Mouse (Mus musculus): ENCODE measurements at regions not wholly inside any gene's neighbourhood (a gene's known extent, or its start where the extent isn't known, plus 50 kb on each side); places are given as distances from the start of the nearest gene placed in this dataset.

DNA sequence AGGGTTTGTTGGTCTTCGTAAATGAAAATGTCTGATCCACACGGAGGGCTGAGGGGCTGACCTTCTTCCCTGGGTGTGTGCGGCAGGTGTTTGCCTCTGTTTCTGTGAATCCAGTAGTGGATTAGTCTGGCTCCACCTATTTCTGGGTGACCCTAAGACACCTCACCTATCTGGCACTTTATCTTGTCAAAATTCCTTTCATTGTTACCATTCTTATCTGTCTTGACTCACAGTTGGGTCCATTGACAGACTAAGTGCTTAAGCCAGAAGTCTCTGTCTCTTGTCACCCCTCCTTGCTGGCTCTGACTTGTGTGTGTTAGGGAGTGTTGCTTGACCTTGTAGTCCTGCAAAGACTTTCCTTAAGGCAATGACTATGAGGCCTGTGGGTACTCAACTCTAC, 178.1 kb downstream of the Gm19410 start:
- 59% methylated on average over 3 of the region's 3 CpGs for WGBS (ENCODE audit: insufficient replicate concordance)
- Histone ChIP-seq H3K27me3 (ENCODE audit: control insufficient read depth, insufficient read depth, low read length) (no peaks in the 10 kb centered on the region), H3K27ac (no peak overlapping the region), H3K4me3 (ENCODE audit: insufficient read depth in 1 of 2, low read depth in 2 of 2, low read length in 2 of 2) (no peak overlapping the region), H3K4me1 (replicated peaks; ENCODE audit: control insufficient read depth in 2 of 2, insufficient read depth in 2 of 2, low read length in 1 of 2) (no peaks in the 10 kb centered on the region), H3K36me3 (replicated peaks; ENCODE audit: control insufficient read depth, insufficient read depth, low read depth) (no peaks in the 10 kb centered on the region), H3K9me3 (ENCODE audit: control insufficient read depth, low read length) (no peaks in the 10 kb centered on the region), H3K9ac (replicated peaks) (no peak overlapping the region), H3K4me2 (ENCODE audit: low read depth) (no peak overlapping the region)
- DNase-seq (ENCODE audit: low read depth in 3 of 3, low spot score in 3 of 3) (no peak), ATAC-seq (ENCODE audit: insufficient read depth) (no peak)
- TF ChIP-seq EP300 (IDR thresholded peaks at IDR 0.05; ENCODE audit: low read depth), result no peak
- no peak for TF ChIP-seq CTCF (IDR thresholded peaks at IDR 0.05; ENCODE audit: low read depth)

DNA sequence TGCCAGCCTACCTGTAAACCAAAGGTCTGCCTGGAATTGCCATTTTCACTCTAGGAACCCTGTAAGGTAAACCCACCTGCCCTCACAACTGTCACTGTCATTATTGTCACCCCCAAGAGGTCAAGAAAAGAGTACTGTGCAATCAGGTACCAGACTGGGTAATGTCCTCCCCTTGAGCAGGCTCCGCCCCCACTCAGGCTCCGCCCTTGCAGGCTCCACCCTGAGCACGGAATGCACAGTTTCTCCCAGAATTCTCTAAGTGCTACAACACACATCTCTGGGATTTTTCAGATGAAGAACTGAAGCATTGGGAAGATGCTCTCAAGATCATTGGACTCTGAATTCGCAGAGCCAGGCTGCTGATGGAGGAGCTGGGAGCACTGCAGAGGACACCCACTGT, 178.9 kb downstream of the Gm19410 start:
- H3K9ac ChIP-seq (replicated peaks), result no peak overlapping the region
- TF ChIP-seq EP300 (IDR thresholded peaks at IDR 0.05; ENCODE audit: low read depth), result no peak
- no peak for TF ChIP-seq CTCF (IDR thresholded peaks at IDR 0.05; ENCODE audit: low read depth)
- DNase-seq (ENCODE audit: low read depth in 3 of 3, low spot score in 3 of 3) (no peak), ATAC-seq (ENCODE audit: insufficient read depth) (no peak)
- H3K4me3 ChIP-seq (ENCODE audit: insufficient read depth in 1 of 2, low read depth in 2 of 2, low read length in 2 of 2), result no peak overlapping the region
- no peaks in the 10 kb centered on the region for H3K27me3 ChIP-seq (ENCODE audit: control insufficient read depth, insufficient read depth, low read length)
- no peaks in the 10 kb centered on the region for H3K36me3 ChIP-seq (replicated peaks; ENCODE audit: control insufficient read depth, insufficient read depth, low read depth)
- H3K27ac ChIP-seq, result no peak overlapping the region
- H3K4me1 ChIP-seq (replicated peaks; ENCODE audit: control insufficient read depth in 2 of 2, insufficient read depth in 2 of 2, low read length in 1 of 2), result no peaks in the 10 kb centered on the region
- H3K4me2 ChIP-seq (ENCODE audit: low read depth), result no peak overlapping the region
- 72% methylated on average over 4 of the region's 4 CpGs for WGBS (ENCODE audit: insufficient replicate concordance)
- H3K9me3 ChIP-seq (ENCODE audit: control insufficient read depth, low read length), result no peaks in the 10 kb centered on the region

DNA sequence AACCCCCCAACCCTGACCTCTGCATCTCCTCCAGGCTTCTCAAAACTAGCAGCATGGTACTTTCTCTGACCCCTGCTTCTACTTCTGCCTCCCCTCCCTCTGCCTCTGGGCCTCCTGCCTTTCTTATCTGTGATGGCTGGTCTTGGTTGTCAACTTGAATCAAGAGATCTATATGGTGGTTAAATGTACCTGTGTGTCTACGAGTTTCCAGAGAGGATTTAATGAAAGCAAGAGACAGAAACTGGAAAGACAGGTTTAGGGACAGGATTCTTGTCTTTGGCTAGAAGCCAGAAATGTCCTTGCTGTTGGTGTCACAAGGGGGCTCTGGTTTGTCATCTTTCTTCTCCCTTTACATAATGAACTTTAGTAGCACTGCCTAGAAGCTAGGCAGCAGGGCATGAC, 180.9 kb downstream of the Gm19410 start:
- ATAC-seq (ENCODE audit: insufficient read depth), result no peak
- Histone ChIP-seq H3K36me3 (replicated peaks; ENCODE audit: control insufficient read depth, insufficient read depth, low read depth) (no peaks in the 10 kb centered on the region), H3K4me2 (ENCODE audit: low read depth) (no peak overlapping the region), H3K27ac (no peak overlapping the region), H3K4me1 (replicated peaks; ENCODE audit: control insufficient read depth in 2 of 2, insufficient read depth in 2 of 2, low read length in 1 of 2) (no peaks in the 10 kb centered on the region), H3K27me3 (ENCODE audit: control insufficient read depth, insufficient read depth, low read length) (no peaks in the 10 kb centered on the region), H3K4me3 (ENCODE audit: insufficient read depth in 1 of 2, low read depth in 2 of 2, low read length in 2 of 2) (no peak overlapping the region), H3K9me3 (ENCODE audit: control insufficient read depth, low read length) (no peaks in the 10 kb centered on the region), H3K9ac (replicated peaks) (no peak overlapping the region)
- WGBS (ENCODE audit: insufficient replicate concordance), result 21% methylated on average over 1 of the region's 1 CpGs
- no peak for DNase-seq (ENCODE audit: low read depth in 3 of 3, low spot score in 3 of 3)
- TF ChIP-seq EP300 (IDR thresholded peaks at IDR 0.05; ENCODE audit: low read depth) (no peak), CTCF (IDR thresholded peaks at IDR 0.05; ENCODE audit: low read depth) (no peak)

DNA sequence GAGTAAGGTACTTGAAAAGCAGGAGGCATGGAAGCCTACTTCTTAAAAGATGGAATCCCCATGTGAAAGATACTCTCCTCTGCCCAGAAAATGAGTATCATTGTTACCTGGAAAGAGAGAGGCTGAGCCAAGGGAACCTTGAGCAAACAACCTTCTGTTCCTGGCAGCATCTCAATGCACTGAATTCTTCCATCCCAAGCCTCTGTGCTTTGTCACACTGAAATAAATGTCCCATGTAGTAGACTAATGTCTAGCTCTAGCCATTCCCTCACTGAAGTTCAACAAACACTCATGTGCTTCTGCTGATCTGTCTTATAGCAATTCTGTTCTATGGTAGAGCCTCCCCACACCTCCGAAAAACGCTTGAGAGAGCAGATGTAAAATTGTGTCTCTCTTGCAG, 182.6 kb downstream of the Gm19410 start:
- H3K9me3 ChIP-seq (ENCODE audit: control insufficient read depth, low read length), result no peaks in the 10 kb centered on the region
- H3K4me2 ChIP-seq (ENCODE audit: low read depth), result no peak overlapping the region
- 64% methylated on average over 2 of the region's 2 CpGs for WGBS (ENCODE audit: insufficient replicate concordance)
- ATAC-seq (ENCODE audit: insufficient read depth) (no peak), DNase-seq (ENCODE audit: low read depth in 3 of 3, low spot score in 3 of 3) (no peak)
- H3K36me3 ChIP-seq (replicated peaks; ENCODE audit: control insufficient read depth, insufficient read depth, low read depth), result no peaks in the 10 kb centered on the region
- H3K27me3 ChIP-seq (ENCODE audit: control insufficient read depth, insufficient read depth, low read length), result no peaks in the 10 kb centered on the region
- no peak overlapping the region for H3K27ac ChIP-seq
- no peak overlapping the region for H3K4me3 ChIP-seq (ENCODE audit: insufficient read depth in 1 of 2, low read depth in 2 of 2, low read length in 2 of 2)
- TF ChIP-seq EP300 (IDR thresholded peaks at IDR 0.05; ENCODE audit: low read depth) (no peak), CTCF (IDR thresholded peaks at IDR 0.05; ENCODE audit: low read depth) (no peak)
- H3K4me1 ChIP-seq (replicated peaks; ENCODE audit: control insufficient read depth in 2 of 2, insufficient read depth in 2 of 2, low read length in 1 of 2), result no peaks in the 10 kb centered on the region
- H3K9ac ChIP-seq (replicated peaks), result no peak overlapping the region

DNA sequence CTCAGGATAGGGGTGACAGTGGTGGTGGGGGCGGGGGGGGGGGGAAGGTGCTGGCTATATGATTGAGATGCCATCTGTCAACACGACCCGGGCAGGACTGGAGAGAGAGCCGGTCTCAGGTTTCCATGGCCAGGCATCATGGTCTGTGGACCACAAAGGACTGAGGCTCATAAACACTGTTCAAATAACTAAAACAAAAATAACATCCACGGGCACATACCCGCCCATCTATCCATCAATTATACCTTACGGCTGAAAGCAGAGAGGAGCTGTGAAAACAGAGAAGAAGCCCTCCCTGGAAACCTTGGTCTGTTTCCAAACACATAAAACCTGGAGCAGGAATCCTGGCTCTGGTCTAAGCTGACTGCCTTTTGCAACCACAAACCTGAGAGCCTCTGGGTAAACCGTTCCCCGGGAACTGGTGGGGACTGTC, 183.2 kb downstream of the Gm19410 start:
- no peak overlapping the region for H3K27ac ChIP-seq
- TF ChIP-seq EP300 (IDR thresholded peaks at IDR 0.05; ENCODE audit: low read depth) (no peak), CTCF (IDR thresholded peaks at IDR 0.05; ENCODE audit: low read depth) (no peak)
- no peak for ATAC-seq (ENCODE audit: insufficient read depth)
- no peaks in the 10 kb centered on the region for H3K36me3 ChIP-seq (replicated peaks; ENCODE audit: control insufficient read depth, insufficient read depth, low read depth)
- WGBS (ENCODE audit: insufficient replicate concordance), result 54% methylated on average over 9 of the region's 9 CpGs
- no peaks in the 10 kb centered on the region for H3K9me3 ChIP-seq (ENCODE audit: control insufficient read depth, low read length)
- H3K27me3 ChIP-seq (ENCODE audit: control insufficient read depth, insufficient read depth, low read length), result no peaks in the 10 kb centered on the region
- H3K4me3 ChIP-seq (ENCODE audit: insufficient read depth in 1 of 2, low read depth in 2 of 2, low read length in 2 of 2), result no peak overlapping the region
- no peak overlapping the region for H3K9ac ChIP-seq (replicated peaks)
- no peak overlapping the region for H3K4me2 ChIP-seq (ENCODE audit: low read depth)
- no peaks in the 10 kb centered on the region for H3K4me1 ChIP-seq (replicated peaks; ENCODE audit: control insufficient read depth in 2 of 2, insufficient read depth in 2 of 2, low read length in 1 of 2)
- DNase-seq (ENCODE audit: low read depth in 3 of 3, low spot score in 3 of 3), result no peak

Measured in liver, embryonic 14.5 days (tissue).